Mouse (Mus musculus): Measurements from ENCODE around the gene Trim63.

- TF ChIP-seq CTCF (IDR thresholded peaks at IDR 0.05; ENCODE audit: borderline replicate concordance, insufficient read depth, low read length) = no peak
- no peak for TF ChIP-seq POLR2A (IDR thresholded peaks at IDR 0.05; ENCODE audit: low read depth, low read length)
Observed at GRCm38 (mm10) chr4:134299498-134299810, 15.5 kb upstream of the Trim63 start.
